Mouse (Mus musculus) thymus, postnatal 10 days (tissue): ENCODE data around the gene Plbd2.

Experiments
- DNase-seq, 2 experiments: peaks; one replicate each; pipeline ENCODE4 v3.0.0; 2021; ENCODE audit warnings: low spot score in 2 of 2

Gene Plbd2

DNA sequence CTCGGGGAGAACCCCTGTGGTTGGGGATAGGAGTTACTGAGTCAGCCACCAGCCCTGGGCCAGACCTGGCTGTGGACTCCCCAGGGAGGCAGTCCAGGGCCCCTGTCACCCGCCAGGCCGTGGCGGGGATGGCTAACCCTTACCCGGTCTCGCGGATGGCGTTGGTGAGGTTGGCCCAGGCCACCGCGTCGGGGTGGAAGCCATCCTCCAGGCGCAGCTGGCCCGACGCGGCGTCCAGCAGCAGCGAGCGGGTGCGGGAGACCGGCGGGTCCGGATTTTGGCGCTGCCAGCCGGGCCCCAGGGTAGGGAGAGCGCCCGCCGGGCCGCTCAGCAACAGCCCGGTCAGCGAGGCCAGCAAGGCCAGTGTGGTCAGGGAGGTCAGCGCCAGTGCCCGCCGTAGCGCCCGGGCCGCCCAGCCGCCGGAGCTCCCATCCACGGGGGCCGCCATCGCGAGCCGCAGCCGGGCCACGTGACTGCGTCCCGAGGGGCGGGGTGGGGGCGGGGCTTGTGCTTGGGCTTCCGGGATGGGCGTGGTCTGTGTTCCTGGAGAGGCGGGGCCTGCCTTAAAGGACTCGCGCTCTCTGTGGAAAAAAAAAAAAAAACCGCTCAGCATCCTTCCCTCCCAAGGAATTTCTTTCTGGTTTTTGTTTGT, at the start of gene Plbd2:
TSS of gene Plbd2 (minus strand) at position 482 of the 652 bp plus-strand sequence.
- peak; percentile 54 to 76 for DNase-seq

DNA sequence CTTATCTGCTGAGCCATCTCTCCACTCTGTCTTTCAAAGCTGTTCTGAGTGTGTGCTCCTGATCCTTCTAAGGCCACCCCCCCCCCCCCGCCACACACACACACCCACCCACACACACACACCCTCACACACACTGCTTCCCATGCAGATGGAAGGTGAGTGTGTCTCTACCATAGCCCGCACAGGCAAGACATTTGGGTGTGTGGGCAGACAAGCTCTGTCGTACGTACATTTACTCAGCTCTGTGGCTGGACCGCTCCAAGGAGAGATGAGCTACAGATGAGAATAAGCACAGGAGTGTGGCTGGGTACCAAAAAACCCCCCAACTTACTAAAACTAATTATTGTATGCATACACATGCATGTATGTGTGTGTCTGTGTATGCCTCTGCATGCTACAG, 47.2 kb upstream of the Plbd2 start:
- no peak for DNase-seq

DNA sequence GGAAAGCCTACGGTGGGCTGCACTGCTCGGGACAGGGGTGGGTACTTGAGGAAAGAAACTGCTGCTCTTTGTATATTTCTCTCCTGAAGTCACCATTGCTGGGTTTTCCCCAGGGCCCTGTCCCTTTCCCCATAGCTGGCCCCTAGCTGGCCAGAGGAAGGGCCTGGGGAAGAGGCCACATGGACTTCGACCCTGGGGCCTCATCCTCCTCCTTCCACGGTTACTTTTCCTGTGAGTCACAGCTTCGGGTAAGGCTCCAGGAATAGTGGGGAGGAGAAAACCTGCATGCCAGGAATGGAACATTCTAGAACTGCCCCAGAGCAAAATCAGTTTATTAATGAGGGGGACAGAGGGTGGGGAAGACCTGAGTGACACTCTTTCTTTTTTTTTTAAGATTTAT, 46.7 kb upstream of the Plbd2 start:
- no peak for DNase-seq

DNA sequence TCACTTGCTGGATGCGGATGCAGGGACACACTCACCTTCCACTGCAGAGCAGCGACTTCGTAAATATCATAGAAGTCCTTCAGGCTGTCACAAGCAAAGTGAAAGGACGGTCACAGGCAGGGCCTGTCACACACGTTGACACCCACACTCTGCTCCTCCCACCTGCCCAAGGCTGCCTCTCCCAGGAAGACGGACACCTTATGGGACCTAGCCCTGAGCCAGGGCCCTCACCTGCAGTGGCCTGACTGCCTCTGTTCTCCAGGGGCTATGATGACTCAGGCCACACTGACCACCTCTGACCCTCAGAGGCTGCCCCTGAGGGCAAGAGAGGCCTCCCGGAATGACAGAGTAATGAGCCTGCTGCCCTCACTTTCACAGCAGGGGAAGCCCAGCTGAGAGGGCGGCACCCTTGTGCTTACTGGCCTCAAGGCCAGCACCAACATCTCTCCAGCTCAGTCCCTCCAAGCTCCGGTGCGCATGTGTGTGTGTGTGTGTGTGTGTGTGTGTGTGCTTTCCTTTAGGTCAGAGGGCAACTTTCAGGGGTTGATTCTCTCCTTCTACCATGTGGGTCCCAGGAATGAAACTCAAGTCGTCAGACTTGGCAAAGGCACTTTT, 44.9 kb upstream of the Plbd2 start:
- DNase-seq = no peak

DNA sequence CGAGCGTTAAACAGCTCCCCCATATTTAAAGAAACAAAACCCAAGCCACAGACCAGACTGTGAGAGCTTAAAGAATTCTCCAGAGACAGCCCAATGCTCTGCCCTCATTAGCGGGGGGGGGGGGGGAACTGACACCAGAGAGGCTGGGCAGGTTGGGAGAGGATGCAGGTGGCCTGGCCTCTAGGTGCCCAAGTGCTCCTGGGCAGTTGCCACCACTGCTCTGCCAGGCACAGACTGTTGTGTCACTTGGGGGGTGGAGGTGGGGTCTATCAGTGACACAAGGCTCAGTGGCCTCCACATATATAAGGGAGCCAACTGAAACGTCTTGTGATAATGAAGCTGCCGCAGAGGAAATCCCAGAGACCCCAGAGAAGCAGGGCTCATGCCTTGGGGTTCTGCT, 33.2 kb upstream of the Plbd2 start:
- DNase-seq = no peak

DNA sequence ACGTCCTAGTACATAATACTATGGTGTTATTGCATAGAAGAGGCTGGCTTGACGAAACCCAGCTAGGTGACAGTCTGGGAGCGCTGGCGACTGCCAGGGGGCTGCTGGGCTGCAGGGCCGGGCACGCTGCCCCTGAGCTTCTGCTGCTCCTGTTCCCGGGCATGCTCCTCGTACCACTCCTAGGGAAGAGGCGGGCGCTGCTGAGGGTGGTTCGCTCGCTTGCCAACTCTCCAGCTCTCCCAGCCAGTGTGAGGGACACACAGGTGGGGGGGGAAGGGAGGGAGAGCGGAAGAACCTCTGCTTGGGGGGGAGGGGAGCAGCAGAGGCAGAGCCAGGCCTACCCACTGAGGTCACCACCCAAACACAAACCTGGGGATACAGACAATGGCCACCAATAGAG, 32.6 kb upstream of the Plbd2 start:
- DNase-seq = no peak

DNA sequence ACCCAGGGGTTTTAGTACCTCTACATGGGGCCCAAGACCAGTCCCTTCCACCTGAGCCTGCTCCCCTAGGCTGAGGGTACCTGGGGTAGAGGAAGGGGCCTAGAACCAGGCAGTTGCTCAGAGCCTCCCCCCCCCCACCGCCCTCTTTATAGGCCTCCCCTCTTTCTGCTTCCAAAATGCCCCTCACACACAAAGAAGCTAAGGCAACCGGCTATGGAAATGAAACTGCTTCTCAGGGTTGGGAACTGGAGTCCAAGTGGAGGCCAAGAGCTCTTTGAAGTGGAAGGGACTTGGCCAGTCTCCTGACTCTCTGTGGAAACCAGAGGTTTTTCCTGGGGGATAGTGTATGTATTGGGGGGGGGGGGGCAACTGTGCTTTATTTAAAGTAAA, 31.3 kb upstream of the Plbd2 start:
- DNase-seq = no peak

DNA sequence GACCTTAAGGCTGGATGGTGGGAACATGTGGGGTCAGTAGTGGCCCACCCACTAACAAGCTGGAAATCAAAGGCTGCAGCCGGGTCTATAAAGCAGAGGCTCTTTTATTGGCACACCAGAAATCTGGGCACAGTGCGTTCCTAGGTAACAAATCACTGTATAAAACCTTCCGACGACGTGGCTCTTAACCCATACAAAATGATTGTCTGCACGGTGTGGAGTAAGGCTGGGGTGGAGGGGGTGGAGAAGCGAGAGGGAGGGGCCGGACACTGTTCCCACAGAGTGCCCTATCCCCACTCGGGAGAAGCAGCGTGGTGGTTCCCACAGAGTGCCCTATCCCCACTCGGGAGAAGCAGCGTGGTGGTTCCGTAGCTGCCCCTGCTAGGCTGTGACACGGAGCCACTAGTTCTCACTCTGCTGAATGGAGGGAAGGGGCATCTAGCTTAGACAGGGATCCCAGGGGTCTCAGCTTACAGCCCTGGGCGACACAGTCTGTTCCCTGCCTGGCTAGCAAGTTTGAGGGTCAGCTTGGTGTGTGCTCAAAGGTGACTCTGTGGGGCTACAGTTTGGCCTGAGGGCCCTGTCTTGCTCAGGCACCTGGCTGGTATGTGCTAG, 30.8 kb upstream of the Plbd2 start:
- DNase-seq = no peak

DNA sequence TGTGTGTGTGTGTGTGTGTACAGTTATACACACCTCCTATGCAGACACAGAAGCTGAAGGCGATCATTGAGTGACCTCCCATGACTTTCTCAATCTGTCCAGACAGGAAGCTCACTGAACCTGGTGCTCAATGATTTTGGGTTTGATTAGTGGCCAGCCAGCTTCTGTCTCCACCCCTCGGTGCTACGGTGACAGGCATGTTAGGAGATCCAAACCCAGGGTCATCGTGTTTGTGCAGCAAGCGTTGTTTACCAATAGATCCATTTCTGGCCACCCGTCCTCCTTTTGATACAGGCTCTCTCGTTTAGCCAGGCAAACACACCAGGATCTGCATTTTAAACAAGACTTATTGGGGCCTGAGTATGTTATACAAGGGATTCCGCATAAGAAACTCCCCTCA, 28.2 kb upstream of the Plbd2 start:
- no peak for DNase-seq

DNA sequence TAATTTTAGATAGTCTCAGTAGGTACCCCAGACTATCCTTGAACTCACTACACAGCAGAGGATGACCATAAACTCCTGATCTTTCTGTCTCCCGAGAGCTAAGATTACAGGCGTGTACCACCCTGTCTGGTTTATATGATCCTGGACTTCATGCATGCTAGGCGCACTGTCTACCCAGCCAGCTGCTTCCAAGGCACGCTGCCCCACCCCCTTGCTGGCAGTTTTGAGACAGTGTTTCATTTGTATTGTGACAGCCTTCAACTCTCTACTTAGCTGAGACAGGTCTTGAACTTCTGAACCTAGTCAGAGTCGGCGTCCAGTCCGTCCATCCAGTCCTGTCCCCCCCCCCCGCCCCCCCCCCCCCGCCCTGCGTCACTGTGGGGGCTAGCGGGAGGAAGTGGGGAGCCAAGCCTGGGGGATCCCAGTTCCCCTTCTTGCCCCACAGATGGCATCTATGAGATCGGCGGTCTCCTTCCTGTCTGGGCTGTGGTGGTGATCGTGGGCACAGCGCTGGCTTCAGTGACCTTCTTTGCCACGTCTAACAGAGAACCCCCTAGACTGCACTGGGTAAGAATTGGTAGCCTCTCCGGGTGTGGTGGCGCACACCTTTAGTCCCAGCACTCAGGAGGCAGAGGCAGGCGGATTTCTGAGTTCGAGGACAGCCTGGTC, 24.0 kb upstream of the Plbd2 start:
- DNase-seq = no peak

DNA sequence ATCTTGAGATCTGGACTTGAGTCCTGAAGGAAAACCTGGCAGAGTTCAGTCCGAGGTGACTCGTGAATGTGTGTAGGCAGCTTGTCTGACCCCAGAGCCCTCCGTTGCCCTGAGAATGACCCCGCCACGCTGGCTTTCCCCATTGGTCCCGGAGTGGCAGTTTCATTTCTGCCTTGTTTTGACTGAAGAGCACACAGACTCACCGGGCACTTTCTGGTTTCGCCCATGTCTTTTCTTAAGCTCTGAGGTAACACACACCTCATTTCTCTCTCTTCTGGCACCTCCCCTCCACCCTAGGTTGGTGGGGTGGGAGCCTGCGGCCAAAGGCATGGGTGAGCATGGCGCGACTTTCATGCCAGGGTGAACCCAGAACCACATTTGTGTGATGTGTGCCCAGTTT, 22.9 kb upstream of the Plbd2 start:
- no peak for DNase-seq

DNA sequence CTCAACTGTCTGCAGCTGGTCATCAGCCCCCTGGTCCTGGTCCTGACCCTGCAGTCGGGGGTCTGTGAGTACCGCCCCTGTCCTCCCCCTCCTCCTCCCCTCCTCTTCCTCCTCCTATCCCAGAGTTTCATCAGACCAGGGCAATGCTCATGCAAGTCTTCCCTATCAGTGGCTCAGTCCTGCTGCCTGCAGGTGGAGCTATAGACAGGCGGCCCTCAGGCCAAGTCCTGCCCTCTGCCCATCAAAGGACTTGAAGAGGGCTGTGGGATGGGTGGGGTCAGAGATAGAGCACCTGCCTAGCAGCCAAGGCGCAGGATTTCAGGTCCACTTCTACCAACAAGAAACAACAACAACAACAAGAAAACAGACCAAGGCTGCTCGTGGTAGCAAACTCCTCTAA, 22.3 kb upstream of the Plbd2 start:
- no peak for DNase-seq

DNA sequence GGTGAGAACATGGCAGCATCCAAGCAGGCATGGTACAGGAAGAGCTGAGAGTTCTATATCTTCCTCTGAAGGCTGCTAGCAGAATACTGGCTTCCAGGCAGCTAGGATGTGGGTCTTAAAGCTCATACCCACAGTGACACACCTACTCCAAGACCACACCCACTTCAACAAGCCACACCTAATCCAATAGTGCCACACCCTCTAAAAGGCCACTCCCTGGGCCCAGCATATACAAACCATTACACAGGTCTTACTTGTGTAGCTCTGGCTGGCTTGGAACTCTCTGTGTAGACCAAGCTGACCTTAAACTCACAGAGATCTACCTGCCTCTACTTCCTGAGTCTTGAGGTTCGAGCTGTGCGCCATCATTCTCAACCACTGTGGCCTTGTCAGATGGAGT, 21.3 kb upstream of the Plbd2 start:
- no peak for DNase-seq

DNA sequence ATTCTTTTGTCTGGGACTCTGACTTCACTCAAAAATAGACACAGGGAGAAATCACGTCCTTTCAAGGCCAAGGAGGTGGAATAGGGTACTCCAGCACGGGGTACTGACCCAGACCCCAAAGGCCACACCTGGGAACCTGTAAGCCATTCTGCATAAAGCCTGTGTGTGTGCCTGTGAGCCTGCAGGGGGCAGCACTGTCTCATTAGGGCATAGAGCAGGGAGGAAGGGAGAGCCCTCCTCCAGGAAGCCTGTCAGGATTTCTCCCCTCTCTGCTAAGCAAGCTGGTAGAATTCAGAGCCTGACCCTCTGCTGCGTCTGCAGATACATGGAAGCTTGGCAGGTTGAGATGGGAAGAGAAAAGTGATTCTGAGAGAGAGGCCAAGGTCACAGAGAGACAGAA, 19.2 kb upstream of the Plbd2 start:
- DNase-seq = peak in 1 of 2 experiments; percentile 57

DNA sequence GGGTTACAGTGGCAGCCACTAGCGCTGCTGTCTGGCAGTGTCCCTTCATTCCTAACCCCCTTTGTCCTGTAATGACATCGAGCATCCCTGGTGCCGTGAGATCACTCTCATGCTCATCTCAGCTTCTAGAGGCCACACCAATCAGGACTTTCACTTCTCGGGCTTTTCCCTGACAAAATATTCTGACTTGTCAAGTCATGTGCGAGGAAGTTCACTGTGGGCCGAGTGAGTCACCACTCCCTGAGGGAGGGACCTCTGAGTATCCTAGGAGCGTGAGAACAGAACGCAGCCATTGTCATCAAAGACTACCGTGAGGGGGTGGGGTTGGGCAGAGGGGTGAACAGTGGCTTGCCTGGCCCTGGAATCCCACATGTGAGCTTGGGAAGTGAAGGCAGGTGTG, 14.1 kb upstream of the Plbd2 start:
- DNase-seq = no peak

DNA sequence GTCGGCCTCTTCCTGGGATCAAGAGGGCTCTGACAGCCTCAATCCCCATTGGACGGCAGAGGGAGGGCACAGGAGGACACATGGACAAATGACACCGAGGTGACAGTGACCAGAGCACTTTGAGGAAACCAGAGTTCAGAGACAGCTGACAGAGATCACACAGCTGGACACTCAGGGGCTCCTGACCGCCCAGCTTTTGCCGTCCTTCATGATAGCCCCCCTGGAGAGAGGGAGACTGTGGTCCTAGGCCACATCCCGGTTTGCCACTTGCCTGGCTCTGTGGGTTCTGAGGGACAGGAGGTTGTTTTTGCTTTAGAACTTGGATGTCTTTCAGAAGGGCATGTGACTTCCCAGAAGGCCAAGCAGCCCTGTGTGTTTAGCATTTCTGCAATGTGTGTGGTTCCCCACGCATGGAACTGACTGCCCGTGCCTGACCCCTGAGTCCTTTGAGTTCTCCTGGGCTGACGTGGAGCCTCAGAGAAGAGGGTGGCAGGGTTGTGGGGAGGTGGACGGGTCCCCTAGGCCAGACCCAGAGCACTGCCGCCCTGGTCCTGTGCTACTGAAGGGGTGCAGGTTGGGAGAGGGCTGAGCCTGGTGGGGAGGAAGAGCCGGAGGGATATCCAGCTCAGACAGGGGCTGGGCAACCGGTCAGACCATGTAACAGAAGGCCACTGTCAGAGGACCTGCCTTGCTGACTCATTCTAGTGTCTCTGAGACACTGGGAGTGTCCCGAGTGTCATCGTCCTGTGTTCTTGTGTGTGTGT, 13.0 kb upstream of the Plbd2 start:
- DNase-seq = no peak

DNA sequence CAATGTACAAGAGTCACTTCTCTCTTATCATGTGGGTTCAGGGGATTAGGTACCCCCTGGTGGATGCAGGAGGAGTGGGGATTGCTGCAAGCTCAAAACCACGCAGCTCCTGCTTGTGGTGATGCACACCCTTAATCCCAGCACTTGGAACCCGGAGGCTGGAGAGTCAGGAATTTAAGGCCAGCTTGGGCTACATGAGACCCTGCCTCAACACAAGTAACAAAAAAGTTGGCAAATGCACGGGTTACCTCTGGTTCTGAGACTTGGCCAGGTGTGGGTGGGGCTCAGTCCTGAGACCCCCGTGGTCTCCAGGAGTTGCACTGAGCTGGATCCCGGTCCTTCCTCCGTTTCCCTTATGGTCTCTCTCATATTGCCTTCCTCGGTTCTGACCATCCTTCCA, 12.0 kb upstream of the Plbd2 start:
- DNase-seq = no peak

DNA sequence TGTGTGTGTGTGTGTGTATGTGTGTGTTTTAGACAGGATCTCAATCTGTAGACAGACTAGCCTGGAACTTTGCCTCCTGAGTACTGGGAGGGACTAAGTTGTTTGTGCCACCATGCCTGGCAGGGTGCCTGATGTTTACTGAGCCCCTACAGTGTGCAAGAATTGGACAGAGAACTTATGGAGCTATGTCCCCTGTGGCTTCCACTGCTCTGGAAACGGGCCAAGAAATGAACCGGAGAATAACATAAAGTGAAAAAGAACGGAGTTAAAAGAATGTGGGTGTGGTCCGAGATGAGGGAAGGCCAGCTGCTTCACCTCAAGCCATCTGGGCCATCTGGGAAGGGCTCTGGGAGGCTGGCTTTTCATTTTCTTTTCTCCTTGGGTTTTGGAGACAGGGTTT, 11.3 kb upstream of the Plbd2 start:
- DNase-seq = no peak

DNA sequence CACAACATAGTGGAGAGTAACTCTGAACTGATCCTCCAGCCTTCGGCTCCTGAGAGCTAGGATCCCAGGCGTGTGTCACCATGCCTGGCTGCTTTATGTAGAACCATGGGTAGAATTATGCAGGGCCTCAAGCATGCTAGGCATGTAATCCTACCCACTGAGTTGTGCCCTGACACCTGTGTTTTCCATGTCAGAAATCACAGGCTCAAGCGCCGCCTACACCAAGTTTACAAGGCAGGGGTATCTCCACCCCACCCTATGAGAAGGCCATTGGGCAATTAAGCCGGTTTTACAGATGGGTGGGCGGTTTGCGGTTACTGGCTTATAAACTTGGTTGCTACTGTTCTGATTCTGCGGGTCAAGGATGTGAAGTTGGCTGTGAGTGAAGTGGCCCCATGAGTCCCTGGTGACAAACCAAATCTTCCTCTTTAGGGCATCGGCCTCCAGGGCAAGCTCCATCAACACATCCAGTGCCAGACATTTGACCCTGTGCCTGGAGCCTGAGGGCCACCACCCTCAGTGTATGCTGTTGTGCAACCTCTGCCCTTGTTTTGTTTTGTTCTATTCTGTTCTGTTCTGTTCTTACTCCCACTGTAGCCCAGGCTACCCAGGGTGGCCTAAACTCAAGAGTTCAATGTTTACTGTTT, 10.7 kb upstream of the Plbd2 start:
- DNase-seq = no peak

DNA sequence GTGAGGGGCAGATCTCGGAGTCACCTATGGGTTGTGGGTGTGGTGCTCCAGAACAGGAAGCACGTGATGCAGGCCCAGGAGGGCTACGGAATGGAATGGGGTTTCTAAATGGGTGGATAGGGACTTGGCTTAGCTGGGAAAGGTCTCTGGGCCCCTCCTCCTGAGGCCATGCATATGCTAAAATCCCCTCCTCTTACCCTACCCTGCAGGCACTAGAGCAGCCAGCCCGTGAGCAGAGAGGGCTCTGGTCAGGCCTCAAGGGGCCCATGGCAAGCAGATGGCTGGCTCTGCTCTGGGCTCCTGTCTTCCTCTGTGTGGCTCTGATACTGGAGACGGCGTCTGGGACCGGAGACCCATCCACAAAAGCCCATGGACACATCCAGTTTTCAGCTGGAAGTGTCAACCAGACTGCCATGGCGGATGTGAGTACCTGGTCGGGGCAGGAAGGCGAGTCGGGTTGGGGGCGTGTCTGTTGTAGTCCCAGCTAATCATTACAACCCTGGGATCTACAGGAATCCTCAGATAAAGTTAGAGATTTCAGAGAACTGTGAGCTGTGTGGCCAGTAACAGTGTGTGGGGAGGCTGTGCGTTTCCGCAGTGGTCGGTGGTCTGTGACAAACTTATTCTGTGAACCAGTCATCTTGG, 9.6 kb upstream of the Plbd2 start:
- DNase-seq = no peak

DNA sequence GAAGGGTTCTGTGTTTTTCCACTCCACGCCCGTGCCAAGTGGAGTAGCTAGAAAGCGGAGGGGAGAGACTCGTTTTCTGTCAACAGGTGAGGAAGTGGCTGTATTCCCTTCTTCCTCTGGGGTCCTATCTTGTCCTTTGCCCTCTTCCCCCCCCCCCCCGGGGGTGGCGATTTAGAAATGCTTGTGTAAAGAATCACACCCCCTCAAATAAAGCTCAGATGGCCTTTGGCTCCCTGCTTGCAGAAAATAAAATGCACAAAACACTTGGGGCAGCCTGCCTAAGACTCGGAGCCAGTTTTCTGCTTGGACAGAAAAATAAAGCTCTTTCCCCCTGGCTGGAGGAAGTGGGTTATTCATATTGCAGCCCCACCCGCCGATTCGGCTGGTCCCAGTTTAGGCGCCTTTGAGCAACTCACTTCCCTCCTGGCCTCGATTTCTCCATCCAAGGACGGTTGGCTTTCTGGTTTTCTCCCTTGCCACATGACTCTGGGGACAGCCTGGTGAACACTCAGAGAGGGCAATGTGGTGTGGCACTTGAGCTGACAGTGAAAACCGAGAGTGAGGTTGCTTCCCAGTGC, 8.3 kb upstream of the Plbd2 start:
- DNase-seq = no peak
